Mouse (Mus musculus): Measurements from ENCODE around the gene Mad1l1. TPM values are rescaled to one million over a fixed set of nuclear protein-coding genes. Genes with fewer than 3 reads are reported as not detected.
"Not testable (repeated sequence)": the region's sequence is repeated elsewhere in the genome, so short reads cannot be mapped to it uniquely, and the experiment has no call there.

The Mad1l1 gene
- total RNA-seq (2021), result 10 to 100 TPM; 15.2 to 16.3 TPM

- peak; percentile 85 to 88 for DNase-seq
These were observed at the start of gene Mad1l1, which contains the start of gene Nudt1 for GRCm38 (mm10) chr5:140321042-140321755. Gene Mad1l1 (minus strand): TSS chr5:140321552. Gene Nudt1 (plus strand): TSS chr5:140321656.

DNA sequence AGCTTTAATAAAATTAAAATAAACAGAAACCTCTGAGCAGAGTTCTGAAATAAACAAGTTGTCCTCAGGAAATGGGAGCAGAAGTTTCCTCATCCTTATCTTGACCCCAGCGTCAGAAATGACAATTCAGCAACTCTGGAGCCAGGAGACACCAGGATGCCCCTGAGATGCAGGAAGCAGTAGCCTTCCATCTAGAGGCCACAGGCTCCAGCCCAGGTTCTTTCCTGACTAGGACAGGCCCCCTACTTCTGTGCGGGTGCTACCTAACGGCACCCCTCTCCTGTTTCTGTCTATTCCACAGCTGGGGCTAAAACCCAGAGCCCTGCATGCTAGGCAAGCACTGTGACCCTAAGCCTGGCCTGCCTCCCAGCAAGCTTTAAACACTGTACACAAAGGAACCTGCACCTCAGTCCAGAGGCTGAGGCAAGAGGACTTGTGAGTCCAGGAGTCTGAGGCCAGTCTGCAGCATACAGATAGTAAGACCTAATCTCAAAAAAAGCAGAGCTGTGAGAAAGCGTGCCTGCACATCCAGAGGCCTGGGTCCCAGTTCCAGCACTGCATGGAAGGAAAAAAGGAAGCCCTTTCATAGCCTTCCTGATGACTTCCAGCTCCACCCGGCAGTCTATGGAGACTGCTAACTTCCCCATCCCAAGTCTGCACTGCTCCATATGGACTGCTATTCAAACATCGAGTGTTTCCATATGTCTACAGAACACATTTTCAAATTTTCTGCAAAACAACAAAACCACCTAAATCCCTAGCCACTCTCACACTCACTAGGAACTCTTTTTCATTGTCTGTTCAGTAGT is 49.3 kb upstream of the Mad1l1 start:
- DNase-seq, result no peak

- DNase-seq, result no peak
These were observed 48.1 kb upstream of the Mad1l1 start for GRCm38 (mm10) chr5:140369466-140369865.

DNA sequence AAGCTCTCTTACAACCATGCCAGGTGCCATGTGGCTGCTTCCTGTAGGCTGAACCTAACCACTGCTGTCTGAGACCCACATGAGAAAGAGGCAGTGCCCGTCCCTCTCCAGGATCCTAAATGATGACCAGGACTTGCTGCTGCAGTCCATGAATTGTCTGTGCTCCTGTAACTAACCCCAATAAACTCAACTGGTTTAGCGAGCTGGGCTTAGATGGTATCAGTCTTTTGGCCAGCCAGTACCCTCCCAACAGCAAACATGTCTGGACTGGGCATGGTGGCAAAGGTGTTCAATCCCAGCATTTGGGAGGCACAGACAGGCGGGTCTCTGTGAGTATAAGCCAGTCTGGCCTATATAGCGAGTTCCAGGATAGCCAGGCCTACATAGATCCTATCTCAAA is 47.6 kb upstream of the Mad1l1 start:
- no peak for DNase-seq

GRCm38 (mm10) chr5:140368126-140368525 is 46.8 kb upstream of the Mad1l1 start:
- DNase-seq, result not testable (repeated sequence)

GRCm38 (mm10) chr5:140364415-140364814 is 43.1 kb upstream of the Mad1l1 start:
- DNase-seq, result no peak

DNA sequence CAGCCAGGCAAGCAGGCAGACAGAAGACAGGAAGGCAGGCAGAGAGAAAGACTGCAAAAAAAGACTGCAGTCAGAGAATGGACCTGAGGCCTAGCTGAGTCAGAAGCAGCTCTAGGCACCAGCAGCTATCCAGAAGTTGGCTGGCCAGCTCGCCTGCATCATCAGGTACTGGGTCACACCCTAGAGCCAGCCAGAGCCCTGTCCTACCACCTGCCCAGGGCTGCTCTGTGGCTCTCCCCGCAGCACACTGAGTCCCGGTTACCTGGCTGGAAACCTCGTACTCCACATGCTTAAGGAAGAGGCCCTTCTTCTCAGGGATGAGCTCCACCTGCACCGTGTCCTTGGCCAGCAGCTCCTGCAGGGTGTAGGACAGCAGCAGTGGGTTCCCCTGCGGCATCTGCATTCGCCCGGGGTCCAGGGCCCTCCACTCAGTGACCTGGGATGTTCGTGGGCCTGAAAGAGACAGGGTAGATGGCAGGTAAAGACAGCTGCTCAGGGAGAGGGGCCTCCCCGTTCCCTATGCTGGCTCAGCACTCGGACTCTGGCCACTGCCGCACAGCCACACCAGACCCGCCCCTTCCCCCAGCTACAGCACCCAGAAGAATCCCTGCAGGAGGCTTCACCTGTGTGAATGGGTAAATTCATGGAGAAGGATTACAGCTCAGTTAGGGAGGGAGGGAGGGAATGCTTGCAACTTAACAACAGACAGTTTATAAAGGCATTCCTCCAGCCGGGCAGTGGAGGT is 38.8 kb upstream of the Mad1l1 start:
- no peak for DNase-seq

- DNase-seq, result no peak
These were observed 36.1 kb upstream of the Mad1l1 start for GRCm38 (mm10) chr5:140357466-140357865.

GRCm38 (mm10) chr5:140355934-140356333 is 34.6 kb upstream of the Mad1l1 start:
- no peak for DNase-seq

- DNase-seq, result no peak
These were observed 31.0 kb upstream of the Mad1l1 start for GRCm38 (mm10) chr5:140352352-140352751.

DNA sequence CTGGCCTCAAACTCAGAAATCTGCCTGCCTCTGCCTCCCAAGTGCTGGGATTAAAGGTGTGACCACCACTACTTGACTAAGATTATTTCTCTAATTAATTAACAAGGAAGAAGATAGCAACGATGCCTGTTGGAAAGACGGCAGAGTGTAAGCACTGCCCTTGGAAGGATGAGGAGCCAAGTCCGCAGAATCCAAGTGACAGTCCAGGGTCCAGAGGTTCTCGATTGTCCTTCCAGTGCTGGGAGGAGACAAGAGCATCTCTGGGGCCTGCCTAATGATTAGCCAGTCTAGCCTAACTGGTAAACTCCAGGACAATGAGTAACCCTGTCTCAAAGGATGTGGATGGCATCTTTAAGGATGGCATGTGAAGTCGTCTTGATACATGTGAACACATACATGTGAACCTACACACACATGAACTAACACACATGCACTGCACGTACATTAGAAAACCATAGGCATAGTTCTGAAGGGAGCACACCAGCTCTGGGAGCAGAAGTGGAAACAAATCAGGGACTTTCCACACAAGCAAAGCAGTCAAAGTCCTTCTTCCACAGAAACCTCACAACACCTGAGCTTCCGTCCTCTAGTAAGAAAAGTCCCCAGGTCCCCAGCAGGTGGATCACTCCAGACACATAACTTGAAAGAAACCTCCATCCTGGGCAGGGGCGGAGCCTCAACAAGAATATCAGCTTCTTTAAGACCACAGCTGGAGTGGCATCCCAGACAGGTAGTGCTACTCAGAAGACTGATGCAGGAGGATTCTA is 29.6 kb upstream of the Mad1l1 start:
- DNase-seq, result no peak

GRCm38 (mm10) chr5:140349882-140350281 is 28.5 kb upstream of the Mad1l1 start:
- no peak for DNase-seq

GRCm38 (mm10) chr5:140346050-140346449 is 24.7 kb upstream of the Mad1l1 start:
- no peak for DNase-seq

DNA sequence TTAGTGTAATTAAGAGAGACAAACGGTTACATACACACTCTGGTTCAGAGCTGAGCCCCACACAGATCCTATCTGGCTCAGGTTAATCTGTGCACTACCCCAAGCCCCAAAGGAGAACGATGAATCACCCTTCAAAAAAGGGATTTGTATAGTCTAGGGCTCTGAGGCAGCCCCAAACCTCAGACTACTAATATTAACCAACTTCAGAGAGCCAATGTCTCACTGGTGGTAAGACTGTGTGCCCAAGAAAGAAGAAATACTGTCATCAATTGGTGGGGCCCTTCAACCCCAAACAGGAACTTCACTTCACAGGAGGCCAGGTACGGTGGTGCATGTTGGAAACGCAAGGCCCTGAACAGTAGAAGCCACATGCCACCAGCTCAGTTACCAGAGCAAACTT is 23.9 kb upstream of the Mad1l1 start:
- no peak for DNase-seq

DNA sequence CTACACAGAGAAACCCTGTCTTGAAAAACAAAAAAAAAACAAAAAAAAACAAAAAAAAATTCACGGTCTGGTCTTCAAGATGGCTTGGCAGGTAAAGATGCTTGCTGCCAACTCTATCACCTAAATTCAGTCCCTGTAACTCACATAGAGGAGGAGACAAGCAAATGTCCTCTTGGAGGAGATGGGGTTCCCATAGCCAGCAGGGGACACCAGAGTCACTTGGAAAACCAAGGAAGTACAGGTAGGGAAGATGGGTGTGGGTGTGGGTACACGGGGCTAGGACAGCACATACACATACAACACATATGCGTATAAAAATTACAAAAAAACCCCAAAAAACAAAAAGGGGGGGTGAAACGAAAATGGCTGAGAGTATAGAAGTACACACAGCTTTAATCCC is 21.5 kb upstream of the Mad1l1 start:
- no peak for DNase-seq

DNA sequence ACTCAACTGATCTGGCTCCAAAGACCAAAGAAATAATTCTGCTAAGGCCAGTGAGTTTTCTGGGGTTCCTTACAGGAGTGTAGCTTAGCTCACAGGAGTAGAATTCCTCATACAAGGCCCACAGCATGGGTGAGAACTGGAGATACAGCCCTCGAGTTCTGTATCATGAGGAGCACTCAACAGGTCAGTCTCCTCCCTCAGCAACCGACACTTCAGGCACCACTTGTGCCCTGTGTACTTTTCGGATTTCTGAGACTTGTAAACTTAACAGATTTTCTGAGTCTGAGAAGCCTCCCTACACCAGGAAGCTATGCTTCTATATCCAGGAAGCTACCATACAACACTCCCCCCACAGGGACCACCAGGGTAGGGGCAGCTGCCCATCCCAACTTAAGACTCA is 18.5 kb upstream of the Mad1l1 start:
- DNase-seq, result no peak

DNA sequence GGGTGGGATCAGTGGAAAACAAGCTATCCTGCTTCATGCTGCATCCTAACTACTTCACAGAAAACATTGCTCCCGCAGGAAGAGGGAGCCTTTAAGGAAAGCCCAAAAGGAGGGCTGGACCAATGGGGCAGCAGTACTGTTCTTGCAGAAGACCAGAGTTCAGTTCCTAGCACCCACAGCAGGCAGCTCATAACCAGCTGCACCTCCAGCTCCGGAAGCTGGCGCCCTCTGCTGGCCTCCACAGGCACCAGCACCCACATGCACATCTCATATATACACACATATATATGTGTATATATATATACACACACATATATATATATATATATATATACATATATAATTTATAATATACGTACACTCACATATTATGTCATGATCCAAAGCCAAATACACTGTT is 17.4 kb upstream of the Mad1l1 start:
- no peak for DNase-seq

DNA sequence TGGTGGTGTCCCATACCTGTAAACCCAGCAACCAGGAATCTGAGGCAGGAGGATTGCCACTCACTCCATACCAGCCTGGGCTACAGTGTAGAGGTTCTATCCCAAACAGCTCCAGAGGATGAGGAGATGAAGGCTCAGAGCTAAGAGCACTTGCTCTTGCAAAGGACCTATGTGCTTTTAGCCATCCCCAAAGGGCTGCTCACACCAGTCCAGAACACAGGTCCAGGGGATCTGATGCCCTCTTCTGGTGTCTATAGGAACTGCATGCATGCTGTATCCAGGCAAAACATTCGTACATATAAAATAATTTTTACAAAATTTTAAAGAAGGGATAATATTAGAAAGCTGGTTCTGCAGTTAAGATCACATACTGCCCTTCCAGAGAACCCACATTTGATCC is 15.3 kb upstream of the Mad1l1 start:
- no peak for DNase-seq

DNA sequence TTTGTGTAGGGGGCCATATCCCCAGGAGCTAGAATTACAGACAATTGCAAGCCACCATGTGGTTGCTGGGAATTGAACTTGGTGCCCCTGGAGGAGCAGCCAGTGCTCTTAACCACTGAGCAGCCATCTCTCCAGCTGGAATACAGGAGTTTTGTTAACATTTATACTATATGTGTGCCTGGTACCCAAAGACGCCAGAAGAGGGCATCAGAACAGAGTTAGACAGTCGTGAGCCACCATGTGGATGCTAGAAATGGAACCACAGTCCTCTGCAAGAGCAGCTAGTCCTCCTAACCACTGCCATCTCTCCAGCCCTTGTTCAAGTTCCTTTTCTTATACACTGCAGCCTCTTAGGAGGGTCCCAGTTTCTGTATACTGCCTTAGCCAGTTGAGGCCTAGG is 12.3 kb upstream of the Mad1l1 start:
- no peak for DNase-seq

GRCm38 (mm10) chr5:140332519-140332918 is 11.2 kb upstream of the Mad1l1 start:
- no peak for DNase-seq

GRCm38 (mm10) chr5:140331615-140332512 is 10.5 kb upstream of the Mad1l1 start, which contains the start of gene Mrm2:
Gene Mrm2 (minus strand): TSS chr5:140331898.
- peak; percentile 71 to 78 for DNase-seq

Data from layer of hippocampus, postnatal 36 days (tissue).